Mouse (Mus musculus) embryonic facial prominence, embryonic 15.5 days (tissue): ENCODE results near the gene Rad51. TPM values are rescaled to one million over a fixed set of nuclear protein-coding genes. Genes with fewer than 3 reads are reported as not detected.

ENCODE experiments used
- ATAC-seq: fragments of 200-750 bp; cut with Nextera tagmentation; 2 replicates; pipeline ENCODE4 v1.8.0; 2017; ENCODE audit warnings: low read depth, moderate TSS enrichment; ENCODE audit not compliant: insufficient number of reproducible peaks, low FRiP score, low TSS enrichment
- H3K27ac ChIP-seq: fragments of 300-500 bp; sonication (generic); replicated peaks from 2 replicates; pipeline ENCODE4 v1.5.1; 2015; ENCODE audit warnings: mild to moderate bottlenecking, inconsistent platforms
- H3K27me3 ChIP-seq: fragments of 300-500 bp; sonication (generic); 2 replicates; pipeline ENCODE4 v1.6.1; 2015; ENCODE audit warnings: inconsistent platforms
- H3K36me3 ChIP-seq: fragments of 300-500 bp; sonication (generic); 2 replicates; pipeline ENCODE4 v1.6.1; 2015; ENCODE audit warnings: mild to moderate bottlenecking, inconsistent platforms
- H3K4me1 ChIP-seq: fragments of 300-500 bp; sonication (generic); 2 replicates; pipeline ENCODE4 v1.6.1; 2015; ENCODE audit warnings: inconsistent platforms
- H3K4me2 ChIP-seq: fragments of 300-500 bp; sonication (generic); replicated peaks from 2 replicates; pipeline ENCODE4 v1.6.1; 2015; ENCODE audit warnings: mild to moderate bottlenecking, inconsistent platforms
- H3K4me3 ChIP-seq: fragments of 300-500 bp; sonication (generic); replicated peaks from 2 replicates; pipeline ENCODE4 v1.5.1; 2015; ENCODE audit warnings: mild to moderate bottlenecking, inconsistent platforms
- H3K9ac ChIP-seq: fragments of 300-500 bp; sonication (generic); 2 replicates; pipeline ENCODE4 v1.6.1; 2015; ENCODE audit warnings: inconsistent platforms
- H3K9me3 ChIP-seq: fragments of 300-500 bp; sonication (generic); replicated peaks from 2 replicates; pipeline ENCODE4 v1.6.1; 2016; ENCODE audit warnings: inconsistent platforms
- WGBS: fragments of 180-500 bp; shearing (Covaris S2); methylation state at CpG from one replicate; pipeline ENCODE4 v1.1.7; 2015; 5-methylcytosine and 5-hydroxymethylcytosine counted together
- polyA plus RNA-seq: library from polyadenylated mRNA; unstranded; fragments of >200 nt; fragmentation: Nextera tagmentation; extraction: Ambion mirVana; gene quantifications from 2 replicates; pipeline ENCODE4 v1.2.1, GENCODE M21; 2015

Gene Rad51
- polyA plus RNA-seq = 36.3 and 37.2 TPM in 2 replicates

DNA sequence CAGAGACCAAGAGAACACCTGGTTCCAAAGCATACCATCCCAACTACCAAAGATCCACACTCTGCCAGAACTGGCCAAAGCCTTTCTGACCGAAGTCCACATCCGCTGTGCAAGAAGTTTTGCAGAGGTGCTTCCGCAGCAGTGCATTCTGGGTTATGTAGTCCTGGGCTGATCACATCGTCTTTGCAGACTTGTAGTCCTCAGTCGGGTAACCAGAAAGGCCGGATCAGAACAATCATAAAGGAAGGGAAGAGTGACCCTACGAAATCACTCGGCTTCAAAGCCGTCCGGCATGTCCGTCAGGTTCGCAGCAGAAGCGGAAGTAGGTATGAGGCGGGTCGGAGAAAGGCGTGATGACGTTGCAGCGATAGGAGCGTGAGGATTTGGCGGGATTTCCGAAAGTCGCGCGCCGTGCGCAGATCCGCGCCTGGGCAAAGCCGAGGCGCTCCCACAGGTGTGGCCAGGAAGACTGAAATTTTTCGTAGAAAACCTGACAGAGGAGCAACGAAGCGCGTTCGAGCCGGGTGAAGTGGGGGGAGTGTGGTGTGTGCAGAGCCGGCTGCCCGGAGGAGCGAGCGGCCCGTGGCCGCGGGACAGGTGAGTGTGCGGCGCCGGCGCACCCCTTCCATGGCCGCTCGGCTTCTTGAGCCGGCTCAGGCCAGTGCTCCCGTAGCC lies at the start of gene Rad51:
Rad51 (plus strand) TSS at position 356 of the 675 bp plus-strand sequence.
- Histone ChIP-seq H3K27me3 (no peaks in the 10 kb centered on the region), H3K4me1 (peaks cover 18% of the 10 kb centered on the region), H3K9me3 (no peaks in the 10 kb centered on the region), H3K9ac (peak within 1 kb of the TSS; percentile 53), H3K4me3 (peak within 1 kb of the TSS; percentile 82), H3K4me2 (peak within 1 kb of the TSS; percentile 98), H3K36me3 (0 out of 2 replicates have a peak, but pooled peaks cover 5% of the 10 kb centered on the region), H3K27ac (peak within 1 kb of the TSS; percentile 83)
- under 1% methylated on average over 51 of the region's 51 CpGs for WGBS
- ATAC-seq = peak; percentile 89

DNA sequence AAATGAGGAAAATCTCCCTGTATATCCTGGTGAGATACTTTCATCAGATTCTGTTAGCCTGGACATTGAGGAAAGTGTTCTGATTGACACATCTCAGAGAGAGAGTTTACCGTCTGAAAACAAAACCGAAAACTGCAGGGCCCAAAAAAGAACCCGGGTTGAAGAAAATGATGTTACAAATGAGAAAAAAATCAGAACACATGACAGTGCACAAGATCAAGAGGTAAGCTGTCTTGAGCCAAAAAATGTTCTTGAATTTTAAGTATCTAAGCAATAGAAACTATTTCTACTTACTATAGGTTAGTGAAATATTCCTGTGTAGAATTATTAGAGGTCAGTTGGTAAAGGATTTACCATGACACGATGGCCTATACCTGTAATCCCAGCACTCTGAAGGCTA lies 40.2 kb upstream of the Rad51 start:
- H3K36me3 ChIP-seq = peaks cover 19% of the 10 kb centered on the region; the same call in 1 of the 2 replicates
- H3K27ac ChIP-seq = no peak overlapping the region
- WGBS = 93% methylated on average over 4 of the region's 4 CpGs
- H3K27me3 ChIP-seq = no peaks in the 10 kb centered on the region
- no peak for ATAC-seq
- no peak overlapping the region for H3K4me2 ChIP-seq
- no peaks in the 10 kb centered on the region for H3K4me1 ChIP-seq
- no peak overlapping the region for H3K9ac ChIP-seq
- no peak overlapping the region for H3K4me3 ChIP-seq
- H3K9me3 ChIP-seq = no peaks in the 10 kb centered on the region

GRCm38 (mm10) chr2:119086156-119086555 lies 26.4 kb upstream of the Rad51 start:
- Histone ChIP-seq H3K36me3 (peaks cover 24% of the 10 kb centered on the region), H3K4me2 (no peak overlapping the region), H3K4me3 (no peak overlapping the region), H3K9ac (no peak overlapping the region), H3K27me3 (no peaks in the 10 kb centered on the region), H3K4me1 (no peaks in the 10 kb centered on the region), H3K27ac (no peak overlapping the region), H3K9me3 (no peaks in the 10 kb centered on the region)
- ATAC-seq = no peak
- WGBS = 95% methylated on average over 2 of the region's 2 CpGs

- H3K27ac ChIP-seq = no peak overlapping the region
- no peaks in the 10 kb centered on the region for H3K9me3 ChIP-seq
- H3K9ac ChIP-seq = no peak overlapping the region
- no peaks in the 10 kb centered on the region for H3K27me3 ChIP-seq
- no peak overlapping the region for H3K4me2 ChIP-seq
- peaks cover 40% of the 10 kb centered on the region for H3K36me3 ChIP-seq
- H3K4me1 ChIP-seq = no peaks in the 10 kb centered on the region
- H3K4me3 ChIP-seq = no peak overlapping the region
- no peak for ATAC-seq
These were observed 11.0 kb upstream of the Rad51 start for GRCm38 (mm10) chr2:119101552-119101951.

- H3K4me3 ChIP-seq = no peak overlapping the region
- H3K27me3 ChIP-seq = no peaks in the 10 kb centered on the region
- ATAC-seq = no peak
- no peak overlapping the region for H3K4me2 ChIP-seq
- WGBS = 82% methylated on average over 5 of the region's 5 CpGs
- no peak overlapping the region for H3K9ac ChIP-seq
- no peak overlapping the region for H3K27ac ChIP-seq
- H3K9me3 ChIP-seq = no peaks in the 10 kb centered on the region
- peaks cover under 1% of the 10 kb centered on the region; the same call in 1 of the 2 replicates for H3K4me1 ChIP-seq
- peaks cover 31% of the 10 kb centered on the region for H3K36me3 ChIP-seq
These were observed 6.0 kb upstream of the Rad51 start for GRCm38 (mm10) chr2:119106583-119106982.

GRCm38 (mm10) chr2:119108554-119108953 lies 4.0 kb upstream of the Rad51 start:
- 62% methylated on average over 4 of the region's 4 CpGs for WGBS
- Histone ChIP-seq H3K4me3 (no peak overlapping the region), H3K27ac (no peak overlapping the region), H3K27me3 (no peaks in the 10 kb centered on the region), H3K9me3 (no peaks in the 10 kb centered on the region), H3K4me1 (peaks cover 11% of the 10 kb centered on the region), H3K4me2 (no peak overlapping the region), H3K36me3 (0 out of 2 replicates have a peak, but pooled peaks cover 13% of the 10 kb centered on the region), H3K9ac (no peak overlapping the region)
- ATAC-seq = no peak

- H3K9me3 ChIP-seq = no peaks in the 10 kb centered on the region
- H3K4me3 ChIP-seq = no peak overlapping the region
- 0 out of 2 replicates have a peak, but pooled peaks cover 8% of the 10 kb centered on the region for H3K36me3 ChIP-seq
- ATAC-seq = no peak
- no peak overlapping the region for H3K9ac ChIP-seq
- no peaks in the 10 kb centered on the region for H3K27me3 ChIP-seq
- no peak overlapping the region for H3K27ac ChIP-seq
- H3K4me2 ChIP-seq = no peak overlapping the region
- peaks cover 18% of the 10 kb centered on the region for H3K4me1 ChIP-seq
- 85% methylated on average over 3 of the region's 3 CpGs for WGBS
These were observed 1.5 kb upstream of the Rad51 start for GRCm38 (mm10) chr2:119111060-119111459.

- H3K9me3 ChIP-seq = no peaks in the 10 kb centered on the region
- WGBS = 10% methylated on average over 20 of the region's 20 CpGs
- peak overlapping the region; percentile 82 for H3K4me3 ChIP-seq
- peaks cover 18% of the 10 kb centered on the region for H3K4me1 ChIP-seq
- H3K9ac ChIP-seq = peak overlapping the region; percentile 53
- ATAC-seq = no peak
- no peaks in the 10 kb centered on the region for H3K27me3 ChIP-seq
- peak overlapping the region; percentile 98 for H3K4me2 ChIP-seq
- no peak overlapping the region for H3K27ac ChIP-seq
- H3K36me3 ChIP-seq = 0 out of 2 replicates have a peak, but pooled peaks cover 9% of the 10 kb centered on the region
These were observed 730 bp downstream of the Rad51 start for GRCm38 (mm10) chr2:119113121-119113925.

GRCm38 (mm10) chr2:119136346-119136898 lies 23.8 kb downstream of the Rad51 start:
- no peak overlapping the region for H3K4me2 ChIP-seq
- no peak overlapping the region for H3K4me3 ChIP-seq
- peaks cover 75% of the 10 kb centered on the region for H3K36me3 ChIP-seq
- 86% methylated on average over 5 of the region's 5 CpGs for WGBS
- no peaks in the 10 kb centered on the region for H3K27me3 ChIP-seq
- H3K9me3 ChIP-seq = no peaks in the 10 kb centered on the region
- H3K27ac ChIP-seq = no peak overlapping the region
- no peaks in the 10 kb centered on the region for H3K4me1 ChIP-seq
- H3K9ac ChIP-seq = no peak overlapping the region
- no peak for ATAC-seq

- Histone ChIP-seq H3K9ac (no peak overlapping the region), H3K9me3 (no peaks in the 10 kb centered on the region), H3K27ac (no peak overlapping the region), H3K4me1 (no peaks in the 10 kb centered on the region), H3K4me2 (no peak overlapping the region), H3K36me3 (peaks cover 85% of the 10 kb centered on the region), H3K27me3 (no peaks in the 10 kb centered on the region), H3K4me3 (no peak overlapping the region)
- no peak for ATAC-seq
- WGBS = 82% methylated on average over 2 of the region's 2 CpGs
These were observed 32.6 kb downstream of the Rad51 start for GRCm38 (mm10) chr2:119145199-119145598.

DNA sequence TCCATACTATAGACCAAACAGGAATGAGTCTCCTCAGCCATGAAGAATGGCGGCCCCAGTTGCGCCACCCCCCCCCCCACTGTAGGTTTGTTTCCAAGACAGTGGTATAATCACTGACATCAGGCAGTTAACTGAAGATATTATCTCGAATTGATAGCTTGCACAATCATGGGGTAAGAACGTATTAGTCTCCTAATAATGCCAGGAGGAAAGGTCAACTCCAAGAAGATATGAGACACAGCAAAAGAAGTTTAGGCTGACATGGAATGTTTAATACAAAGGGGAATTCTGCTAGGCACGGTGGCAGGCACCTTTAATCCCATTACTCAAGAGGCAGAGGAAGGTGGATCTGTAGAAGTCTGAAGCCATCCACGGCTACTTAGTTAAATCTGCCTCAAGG lies 33.8 kb downstream of the Rad51 start:
- H3K4me3 ChIP-seq = no peak overlapping the region
- H3K9me3 ChIP-seq = no peaks in the 10 kb centered on the region
- 83% methylated on average over 6 of the region's 6 CpGs for WGBS
- no peak for ATAC-seq
- no peak overlapping the region for H3K4me2 ChIP-seq
- no peaks in the 10 kb centered on the region for H3K4me1 ChIP-seq
- H3K9ac ChIP-seq = no peak overlapping the region
- no peaks in the 10 kb centered on the region for H3K27me3 ChIP-seq
- H3K36me3 ChIP-seq = peaks cover 88% of the 10 kb centered on the region
- no peak overlapping the region for H3K27ac ChIP-seq
